Mouse (Mus musculus) left cerebral cortex, adult 11 months (tissue): Measurements from ENCODE around the gene Maml2.
A peak's percentile ranks its signal among the peaks of the same experiment; 100 is the strongest.

Experiments used
- DNase-seq: peaks from one replicate; pipeline ENCODE4 v3.0.0; 2022; ENCODE audit warnings: low spot score

Maml2 gene

DNA sequence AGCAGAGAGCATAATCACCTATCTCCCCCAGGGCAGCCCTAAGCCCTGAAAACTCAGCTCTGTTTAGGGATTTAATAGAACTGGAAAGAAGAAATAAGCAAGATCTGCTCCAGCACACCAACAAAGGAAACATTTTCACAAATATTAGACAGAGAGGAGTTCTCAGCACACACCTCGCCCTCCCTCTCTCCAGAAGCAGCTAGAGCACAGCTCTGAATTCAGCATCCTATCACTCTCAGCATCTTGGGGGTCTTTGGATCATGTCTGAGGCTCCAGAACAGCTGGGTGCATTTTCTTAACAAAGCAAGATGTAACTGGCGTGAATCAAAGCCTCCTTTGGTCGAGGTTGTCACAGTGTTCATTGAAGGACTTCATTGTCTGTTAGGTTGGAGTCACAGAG lies 12.5 kb downstream of the Maml2 start:
- no peak for DNase-seq

- no peak for DNase-seq
Observed at GRCm38 (mm10) chr9:13311094-13311493, 13.3 kb downstream of the Maml2 start.

GRCm38 (mm10) chr9:13313923-13314322 lies 16.2 kb downstream of the Maml2 start:
- no peak for DNase-seq

GRCm38 (mm10) chr9:13314577-13315004 lies 16.8 kb downstream of the Maml2 start:
- no peak for DNase-seq

- DNase-seq, result no peak
Observed at GRCm38 (mm10) chr9:13315393-13315792, 17.6 kb downstream of the Maml2 start.

GRCm38 (mm10) chr9:13319566-13319965 lies 21.8 kb downstream of the Maml2 start:
- DNase-seq, result no peak

- DNase-seq, result no peak
Observed at GRCm38 (mm10) chr9:13320800-13321364, 23.1 kb downstream of the Maml2 start.

GRCm38 (mm10) chr9:13323074-13323473 lies 25.3 kb downstream of the Maml2 start:
- DNase-seq, result no peak

- no peak for DNase-seq
Observed at GRCm38 (mm10) chr9:13323612-13324011, 25.9 kb downstream of the Maml2 start.

DNA sequence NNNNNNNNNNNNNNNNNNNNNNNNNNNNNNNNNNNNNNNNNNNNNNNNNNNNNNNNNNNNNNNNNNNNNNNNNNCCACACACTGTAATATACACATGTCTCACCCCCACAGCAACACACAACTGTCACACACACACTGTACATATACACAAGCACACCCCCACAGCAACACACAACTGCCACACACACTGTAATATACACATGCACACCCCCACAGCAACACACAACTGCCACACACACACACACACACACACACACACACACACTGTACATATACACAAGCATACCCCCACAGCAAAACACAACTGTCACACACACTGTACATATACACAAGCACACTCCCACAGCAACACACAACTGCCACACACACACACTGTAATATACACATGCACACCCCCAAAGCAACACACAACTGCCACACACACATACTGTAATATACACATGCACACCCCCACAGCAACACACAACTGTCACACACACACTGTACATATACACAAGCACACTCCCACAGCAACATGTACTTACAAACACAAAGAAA lies 116.5 kb downstream of the Maml2 start:
- DNase-seq, result no peak

GRCm38 (mm10) chr9:13425031-13425940 lies 127.5 kb downstream of the Maml2 start:
- DNase-seq, result peak; percentile 27

GRCm38 (mm10) chr9:13429477-13430125 lies 131.8 kb downstream of the Maml2 start:
- no peak for DNase-seq

GRCm38 (mm10) chr9:13430302-13430701 lies 132.5 kb downstream of the Maml2 start:
- no peak for DNase-seq

DNA sequence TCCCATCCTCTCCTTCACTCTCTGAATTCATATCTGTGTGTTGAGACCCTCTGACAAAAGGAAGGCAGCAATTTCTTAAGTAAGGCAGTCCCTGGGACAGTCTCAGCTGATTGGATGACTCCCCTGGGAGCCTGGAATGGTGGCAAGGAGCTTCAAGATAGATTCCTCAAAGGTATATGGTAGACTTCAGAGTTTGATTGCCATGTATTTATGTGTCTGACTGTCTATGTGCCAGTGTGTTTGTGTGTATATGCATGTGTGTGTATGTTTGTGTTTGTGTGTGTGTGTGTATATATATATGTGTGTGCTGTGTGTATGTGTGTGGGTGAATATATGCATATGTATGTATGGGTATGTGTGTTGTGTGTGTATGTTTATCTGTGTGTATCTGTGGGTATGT lies 133.0 kb downstream of the Maml2 start:
- DNase-seq, result no peak

GRCm38 (mm10) chr9:13431646-13432045 lies 133.9 kb downstream of the Maml2 start:
- DNase-seq, result no peak

DNA sequence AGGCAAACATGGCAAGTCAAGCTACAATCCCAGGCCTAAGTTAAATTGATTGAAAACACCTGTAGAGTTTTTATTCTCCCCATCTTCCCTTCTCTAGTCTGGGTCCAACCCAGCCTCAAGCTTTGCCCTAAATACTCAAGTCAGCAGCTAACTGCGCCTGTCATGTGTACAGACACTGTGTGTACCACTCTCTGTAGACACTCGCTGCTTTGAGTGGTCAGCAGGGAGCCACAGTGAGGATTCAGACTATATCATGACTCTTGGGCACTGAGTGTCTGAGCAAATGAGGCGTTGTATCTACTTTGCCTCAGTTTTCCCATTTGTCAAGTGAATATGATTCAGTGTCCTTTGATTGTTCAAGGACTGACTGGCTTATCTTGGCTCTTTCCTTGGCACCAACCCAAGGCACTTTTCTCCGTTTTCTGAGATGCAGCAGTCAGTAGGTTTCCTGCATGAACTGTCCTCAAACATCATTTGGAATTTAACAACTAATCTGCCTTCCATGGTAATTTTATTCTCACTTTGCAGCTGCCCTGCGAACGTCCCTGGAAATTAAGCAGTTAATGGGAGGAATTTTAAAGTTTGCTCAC lies 135.8 kb downstream of the Maml2 start:
- DNase-seq, result no peak

- DNase-seq, result no peak
Observed at GRCm38 (mm10) chr9:13440911-13441310, 143.2 kb downstream of the Maml2 start.

DNA sequence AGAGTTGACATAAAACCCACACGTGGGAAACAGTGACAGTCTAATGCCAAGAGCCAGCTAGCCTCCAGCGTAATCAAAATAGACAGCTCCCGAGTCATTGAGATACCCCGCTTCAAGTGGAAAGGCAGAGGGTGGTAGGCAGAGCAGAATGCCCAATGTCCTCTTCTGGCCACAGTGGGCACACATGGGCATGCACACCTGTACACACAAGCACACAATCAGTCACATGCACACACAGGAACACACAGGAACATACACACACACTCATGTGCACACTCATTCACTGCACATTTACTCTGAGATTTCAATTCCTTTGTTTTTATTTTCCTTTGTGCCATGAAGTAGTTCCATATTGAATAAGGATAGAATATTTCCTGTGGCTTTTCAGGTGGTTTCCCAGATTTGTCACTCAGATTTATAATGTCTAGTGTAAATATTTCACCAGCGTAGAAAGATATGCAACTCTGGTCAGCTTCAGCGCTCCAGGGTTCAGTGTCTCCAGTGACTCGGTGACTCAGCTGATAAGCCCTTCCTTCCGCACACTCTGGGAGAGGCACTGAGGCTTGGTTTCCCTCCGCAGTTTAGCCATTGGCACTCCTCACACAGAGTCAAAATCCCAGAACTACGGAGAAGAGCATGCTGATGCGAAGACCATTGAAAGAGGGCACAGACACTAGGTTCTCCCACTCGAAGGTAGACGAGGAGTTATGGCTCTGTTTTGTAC lies 144.4 kb downstream of the Maml2 start:
- no peak for DNase-seq

DNA sequence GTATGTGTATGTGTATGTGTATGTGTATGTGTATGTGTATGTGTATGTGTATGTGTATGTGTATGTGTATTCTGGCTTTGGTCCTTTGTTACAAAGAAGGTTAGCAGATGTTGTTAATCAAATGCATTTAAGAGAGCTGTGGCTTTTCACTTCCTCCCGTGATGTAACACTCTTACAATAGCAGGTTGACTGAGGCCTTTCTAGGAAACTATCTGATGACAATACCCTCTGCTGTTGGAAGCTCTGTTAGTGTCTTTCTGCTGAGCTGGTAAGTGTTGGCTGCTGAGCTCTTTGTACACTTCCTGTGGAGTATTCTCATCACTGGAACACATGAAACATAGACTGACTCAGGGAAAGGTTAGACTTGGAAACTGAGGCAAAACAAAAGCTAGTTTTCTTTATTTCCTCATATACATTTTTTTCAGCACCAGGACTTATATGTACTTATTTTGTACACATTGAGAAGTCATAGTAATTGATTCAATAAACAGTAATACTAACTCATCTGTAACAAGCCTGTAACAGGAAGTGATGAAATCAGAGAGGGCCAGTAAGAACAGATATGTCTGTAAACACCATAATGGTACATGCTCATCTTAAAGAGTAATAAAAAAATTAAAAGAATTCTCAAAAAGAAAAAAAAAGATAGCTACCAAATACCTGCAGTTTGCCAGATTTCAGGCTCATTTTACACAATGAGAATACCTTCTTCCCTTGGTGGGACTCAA lies 145.9 kb downstream of the Maml2 start:
- DNase-seq, result no peak

GRCm38 (mm10) chr9:13446236-13446635 lies 148.5 kb downstream of the Maml2 start:
- DNase-seq, result no peak

GRCm38 (mm10) chr9:13446703-13447285 lies 149.0 kb downstream of the Maml2 start, which contains the start of gene Gm17571:
TSS of gene Gm17571 (minus strand) at chr9:13446753.
- DNase-seq, result no peak
